Mouse (Mus musculus): ENCODE measurements at regions not wholly inside any gene's neighbourhood (a gene's known extent, or its start where the extent isn't known, plus 50 kb on each side); places are given as distances from the start of the nearest gene placed in this dataset.
A peak's percentile ranks its signal among the peaks of the same experiment; 100 is the strongest.
"Not testable (repeated sequence)": the region's sequence is repeated elsewhere in the genome, so short reads cannot be mapped to it uniquely, and the experiment has no call there.

DNA sequence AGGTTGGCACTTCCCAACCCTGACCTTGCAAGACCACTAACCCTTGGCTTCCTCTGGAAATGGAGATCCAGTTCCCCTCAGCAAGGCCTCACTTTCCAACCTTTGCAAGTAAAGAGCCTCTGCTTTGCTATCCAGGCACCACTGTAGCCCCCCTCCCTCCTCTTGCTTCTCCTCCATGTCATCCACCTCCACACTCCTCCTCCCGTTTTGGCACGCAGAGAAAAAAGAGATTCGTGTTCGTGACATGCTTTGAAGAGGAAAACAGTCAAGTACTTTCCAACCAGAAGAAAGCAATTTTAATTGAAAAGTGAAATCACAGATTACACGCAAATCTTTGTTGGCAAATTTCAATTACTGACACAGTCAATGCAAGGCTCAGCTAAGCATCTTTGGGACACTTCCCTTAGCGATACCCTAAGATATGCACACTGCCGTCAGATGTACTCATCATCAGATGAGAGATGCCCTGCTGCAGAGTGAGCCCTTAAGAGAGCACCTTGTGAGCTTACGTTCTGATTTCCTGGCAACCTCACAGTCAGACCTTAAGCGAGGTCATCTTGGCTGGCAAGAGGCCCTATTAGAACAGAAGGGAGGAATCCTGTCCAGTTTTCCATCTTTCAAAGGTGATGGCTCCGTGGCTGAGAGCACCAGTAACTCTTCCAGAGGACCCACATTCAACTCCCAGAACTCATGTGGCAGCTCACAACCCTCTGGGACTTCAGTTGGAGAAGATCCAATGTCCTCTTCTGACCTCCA is 208.5 kb upstream of the Zfp703 start:
- DNase-seq, result peak; percentile 63

DNA sequence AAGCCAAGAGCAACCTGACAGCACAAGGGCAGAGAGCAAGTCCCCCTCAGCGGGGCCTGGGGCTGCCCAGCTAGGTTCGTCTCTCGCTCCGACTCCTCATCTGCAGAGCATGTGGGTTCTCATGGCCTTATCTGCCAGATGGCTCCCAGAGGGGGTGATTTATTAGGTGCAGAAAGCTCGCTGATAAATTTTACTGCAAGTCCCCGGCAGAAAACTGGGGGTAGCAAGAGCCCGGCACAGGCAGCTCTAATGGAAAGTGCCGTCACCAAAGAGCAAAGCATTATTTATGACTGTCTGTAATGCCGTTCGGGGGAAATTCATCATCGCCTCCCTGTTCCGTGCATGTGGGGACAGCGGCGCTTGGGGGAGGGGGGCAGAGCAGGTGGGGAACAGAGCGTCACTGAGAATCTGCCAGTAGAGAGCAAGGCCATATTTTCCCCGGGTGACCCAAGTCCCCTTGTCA is 206.7 kb upstream of the Zfp703 start:
- no peak for DNase-seq

DNA sequence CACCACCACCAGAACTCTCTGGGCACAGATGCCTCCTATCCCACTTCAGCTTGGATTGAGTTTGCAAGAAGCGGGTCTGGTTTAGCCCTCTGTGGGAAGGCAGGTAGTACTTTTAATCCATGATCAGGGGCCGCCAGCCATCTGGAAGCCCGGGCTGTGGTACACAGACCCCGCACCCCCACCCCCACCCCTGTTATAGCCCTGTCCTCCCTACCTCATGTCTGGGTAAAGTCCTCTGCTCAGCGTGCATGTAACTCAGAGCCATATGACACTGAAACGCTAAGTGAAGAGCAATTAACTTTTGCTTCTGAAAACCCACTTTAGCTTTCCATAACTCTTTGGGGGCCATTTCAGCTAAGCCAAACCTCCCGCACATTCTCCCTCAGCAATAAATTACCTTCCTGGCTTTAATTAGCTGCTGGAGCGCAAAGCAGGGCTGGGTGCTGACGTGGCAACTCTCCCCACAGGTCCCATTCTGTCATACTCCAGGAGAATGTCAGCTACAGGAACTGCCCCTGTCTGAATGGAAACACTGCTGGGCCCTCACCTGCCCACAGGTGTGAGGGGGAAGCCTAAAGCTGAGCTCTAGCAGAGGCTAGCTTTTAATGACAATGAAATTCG is 198.1 kb upstream of the Zfp703 start:
- DNase-seq, result no peak

DNA sequence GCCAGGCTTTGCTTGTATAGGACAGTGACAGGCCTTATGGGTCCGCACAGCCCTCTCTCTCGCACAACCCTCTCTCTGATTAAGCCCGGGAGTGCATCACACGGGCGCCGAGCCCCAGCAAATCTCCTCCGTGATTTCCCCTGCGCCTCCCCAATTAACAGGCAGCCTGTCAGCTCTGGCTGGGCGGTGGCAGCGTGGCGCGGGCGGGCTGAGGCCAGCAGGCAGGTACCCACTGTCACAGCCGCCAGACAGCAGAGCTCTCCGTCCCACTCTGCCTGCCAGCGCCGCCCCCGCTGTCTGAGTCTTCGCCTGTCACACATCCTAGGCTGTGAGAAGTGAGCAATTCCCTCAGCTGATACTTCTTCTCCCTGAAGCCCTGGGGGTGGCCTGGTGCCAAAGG is 196.6 kb upstream of the Zfp703 start:
- no peak for DNase-seq

DNA sequence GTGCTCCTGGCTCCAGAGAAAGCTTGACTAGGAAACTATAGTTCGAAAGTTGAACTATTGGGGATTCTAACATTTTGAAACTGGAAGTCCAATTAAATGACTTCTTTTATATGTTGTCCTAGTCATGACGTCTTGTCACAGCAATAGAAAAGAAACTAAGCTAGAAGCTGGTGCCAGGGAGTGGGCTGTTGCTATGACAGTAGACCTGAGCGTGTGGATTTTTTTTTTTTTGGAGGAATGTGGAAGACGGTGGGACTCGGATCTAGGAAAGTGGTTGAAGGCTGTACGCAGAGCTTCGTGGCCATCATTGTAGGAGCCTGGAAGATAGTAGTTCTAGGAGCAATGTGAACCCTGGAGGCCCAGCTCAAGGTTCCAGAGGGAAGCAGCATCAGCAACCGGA is 194.2 kb upstream of the Zfp703 start:
- DNase-seq, result not testable (repeated sequence)

DNA sequence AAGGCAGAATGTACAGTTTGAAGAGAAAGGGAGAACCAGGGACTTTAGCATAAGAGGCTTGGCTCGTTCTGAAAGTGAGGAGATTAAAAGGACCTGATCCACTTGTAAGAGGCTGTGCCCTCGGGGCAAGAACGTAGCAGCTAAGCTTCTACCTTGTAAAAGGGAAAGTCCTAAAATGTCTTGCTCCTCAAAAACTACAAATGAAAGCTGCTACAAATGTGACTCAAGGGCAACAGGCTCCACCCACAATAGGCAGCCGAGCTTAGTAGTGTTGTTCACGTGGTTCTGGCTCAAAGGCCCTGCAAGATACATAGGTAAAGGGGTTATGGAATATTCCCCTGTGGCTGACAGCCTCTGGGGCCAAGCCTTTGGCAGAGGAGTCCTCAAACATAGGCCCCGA is 192.7 kb upstream of the Zfp703 start:
- no peak for DNase-seq

DNA sequence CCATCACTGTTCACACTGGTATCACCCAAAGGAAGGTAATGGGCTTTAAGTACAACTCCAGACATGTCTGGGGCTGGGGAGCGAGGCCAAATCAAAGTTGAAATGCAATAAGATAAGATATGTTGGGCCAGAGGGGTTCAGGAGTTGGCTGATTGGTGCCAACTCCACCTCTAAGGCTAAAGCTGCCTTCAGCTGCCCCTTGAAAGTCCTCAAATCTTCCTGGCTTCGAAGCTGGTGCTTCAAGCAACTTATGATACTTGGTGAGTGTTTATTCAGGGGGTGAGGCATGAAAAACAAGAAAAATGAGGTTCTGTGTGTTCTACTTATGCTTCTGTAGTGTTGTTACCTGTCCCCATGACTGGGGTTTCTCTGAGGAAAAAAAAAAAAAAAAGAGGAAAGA is 185.3 kb upstream of the Zfp703 start:
- DNase-seq, result no peak

DNA sequence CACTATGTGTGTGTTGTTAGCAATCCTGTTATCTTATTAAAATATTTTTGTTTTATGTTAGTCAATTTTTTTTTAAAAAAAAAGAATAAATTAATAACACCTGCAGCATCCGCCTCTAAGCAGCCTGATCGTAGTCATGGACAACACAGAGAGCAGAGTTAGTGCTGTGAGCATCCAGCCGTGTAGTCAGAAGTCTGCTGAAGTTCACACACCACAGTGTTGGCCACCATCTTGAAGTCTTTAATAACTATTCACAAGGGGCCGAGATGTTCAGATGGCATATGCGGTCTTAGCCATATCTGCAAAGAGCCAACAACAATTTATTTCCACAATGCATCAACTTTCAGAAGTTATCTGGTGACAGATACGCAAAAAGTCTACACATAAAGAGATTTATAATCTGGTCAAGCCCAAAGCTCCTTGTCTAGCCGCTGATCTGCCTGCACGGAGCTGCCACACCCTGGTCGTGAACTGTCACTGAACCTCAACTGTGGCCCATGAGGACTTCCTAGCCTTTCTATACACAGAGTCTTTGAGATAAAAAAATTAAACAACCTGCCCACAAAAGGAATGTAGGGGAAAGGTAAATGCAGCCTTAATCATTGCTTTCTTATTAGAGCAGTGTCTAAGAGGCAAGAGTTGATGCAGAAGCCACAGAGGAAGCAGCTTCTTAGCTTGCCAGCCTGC is 183.4 kb upstream of the Zfp703 start:
- no peak for DNase-seq

DNA sequence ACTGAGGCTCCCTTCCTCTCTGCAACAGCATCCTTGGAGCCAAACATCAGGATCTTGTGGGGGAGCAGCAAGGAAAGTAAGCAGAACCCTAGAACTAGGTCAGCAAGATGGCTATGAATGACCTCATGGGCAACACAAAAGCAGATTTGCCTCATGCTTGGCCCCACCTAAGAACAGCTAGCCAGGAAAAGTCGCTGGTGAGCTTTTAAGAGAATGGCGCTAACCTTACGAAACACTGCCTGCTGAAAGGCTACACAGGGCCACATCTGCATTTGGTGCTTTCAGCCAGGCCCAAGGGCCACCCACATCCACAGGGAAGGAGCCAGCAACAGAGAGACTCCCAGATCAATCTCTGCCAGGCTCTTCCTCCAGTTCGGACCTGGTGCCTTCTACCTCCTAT is 182.7 kb upstream of the Zfp703 start:
- DNase-seq, result no peak

DNA sequence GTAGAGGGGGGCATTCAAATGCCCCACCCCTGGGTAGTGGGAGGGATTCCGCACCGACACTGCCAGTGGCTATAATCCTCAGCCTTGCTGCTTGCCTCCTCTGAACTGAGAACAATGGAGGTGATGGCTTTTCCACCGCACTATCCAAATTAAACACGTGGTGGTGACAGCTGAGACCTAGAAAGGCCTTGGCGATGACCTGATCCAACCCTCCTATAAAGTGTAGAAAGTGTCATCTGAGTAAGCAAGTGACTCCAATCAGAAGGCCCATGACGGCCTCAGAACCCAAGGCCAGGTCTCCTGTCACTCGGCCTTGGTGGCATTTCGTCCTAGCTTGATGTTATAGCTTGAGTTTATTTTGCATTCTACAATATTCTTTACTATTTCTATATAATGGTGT is 181.5 kb upstream of the Zfp703 start:
- no peak for DNase-seq

DNA sequence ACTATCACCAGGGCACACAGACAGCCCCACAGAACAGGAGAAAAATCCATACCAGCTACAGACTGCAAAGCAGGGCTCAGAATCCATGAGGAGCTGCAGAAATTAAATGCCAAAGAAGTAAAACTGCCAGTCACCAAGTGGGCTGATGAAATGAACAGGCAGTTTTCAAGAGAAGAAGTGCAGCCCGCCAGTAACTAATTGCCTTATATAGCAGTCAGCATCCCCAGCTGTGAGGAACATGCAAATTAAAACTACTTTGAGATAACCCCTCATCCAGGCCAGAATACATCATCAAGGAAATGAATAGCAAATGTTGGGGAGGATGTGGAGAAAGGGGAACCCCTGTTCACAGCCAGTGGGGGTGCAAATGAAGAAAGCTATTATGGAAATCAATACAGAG is 177.3 kb upstream of the Zfp703 start:
- DNase-seq, result no peak

DNA sequence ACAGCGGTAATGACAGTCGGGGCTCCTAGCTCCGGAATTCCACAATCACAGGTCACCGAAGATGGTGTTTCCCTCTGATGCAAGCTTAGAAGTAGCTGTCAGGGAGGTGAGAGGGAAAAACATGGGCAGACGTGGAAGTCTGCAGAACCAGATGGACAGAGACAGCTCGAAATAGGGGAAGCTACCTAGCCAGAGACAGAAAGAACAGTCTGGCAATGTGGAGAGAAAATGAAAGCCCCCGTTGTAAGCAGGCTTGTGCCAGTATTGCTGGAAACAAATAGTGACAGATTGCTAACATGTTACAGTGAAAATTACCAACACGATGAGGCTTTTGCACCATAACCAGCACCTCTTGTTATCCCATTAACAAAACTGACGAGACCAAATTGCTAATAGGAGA is 173.0 kb upstream of the Zfp703 start:
- no peak for DNase-seq

DNA sequence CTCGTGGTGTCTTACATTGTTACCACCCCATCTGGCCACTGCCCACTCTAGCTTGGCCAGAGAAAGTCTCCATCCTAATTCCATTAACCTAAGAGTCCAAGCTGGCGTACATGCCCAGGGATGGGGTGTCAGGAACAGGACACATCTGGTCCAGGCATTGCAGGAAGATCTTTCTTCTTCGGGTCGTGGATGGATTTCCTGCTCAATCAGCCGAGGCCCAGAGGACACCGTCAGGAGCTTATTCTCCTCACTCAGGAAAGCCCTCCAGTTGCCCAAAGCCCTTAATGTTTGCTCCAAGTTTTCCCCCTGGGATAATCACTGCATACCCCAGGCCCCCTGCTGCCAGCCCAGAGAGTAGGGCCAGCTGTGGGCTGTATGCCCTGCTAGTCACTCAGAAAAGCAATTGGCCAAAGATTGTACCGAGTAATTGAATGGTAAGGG is 172.2 kb upstream of the Zfp703 start:
- DNase-seq, result no peak

DNA sequence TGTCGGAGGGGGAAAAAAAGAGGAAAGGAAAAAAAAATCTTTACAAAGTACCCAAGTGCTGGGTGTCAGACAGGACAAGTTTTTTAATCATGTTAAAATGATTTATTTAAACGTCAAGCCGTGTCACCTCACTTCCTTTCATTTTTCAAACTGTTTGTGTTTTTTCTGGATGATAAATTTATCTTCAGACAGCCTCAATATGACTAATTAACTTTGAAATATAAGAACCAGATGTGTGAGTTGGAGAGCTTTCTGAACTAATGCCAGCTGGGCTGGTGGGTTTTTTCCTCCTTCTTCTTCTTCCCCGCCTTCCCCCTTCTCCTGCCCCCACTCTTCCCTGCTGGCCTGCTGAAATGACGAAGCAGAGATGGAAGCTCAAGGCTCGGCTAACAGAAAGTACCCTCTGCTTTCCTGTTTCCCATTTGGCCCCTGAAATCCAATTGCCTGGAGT is 171.7 kb upstream of the Zfp703 start:
- no peak for DNase-seq

DNA sequence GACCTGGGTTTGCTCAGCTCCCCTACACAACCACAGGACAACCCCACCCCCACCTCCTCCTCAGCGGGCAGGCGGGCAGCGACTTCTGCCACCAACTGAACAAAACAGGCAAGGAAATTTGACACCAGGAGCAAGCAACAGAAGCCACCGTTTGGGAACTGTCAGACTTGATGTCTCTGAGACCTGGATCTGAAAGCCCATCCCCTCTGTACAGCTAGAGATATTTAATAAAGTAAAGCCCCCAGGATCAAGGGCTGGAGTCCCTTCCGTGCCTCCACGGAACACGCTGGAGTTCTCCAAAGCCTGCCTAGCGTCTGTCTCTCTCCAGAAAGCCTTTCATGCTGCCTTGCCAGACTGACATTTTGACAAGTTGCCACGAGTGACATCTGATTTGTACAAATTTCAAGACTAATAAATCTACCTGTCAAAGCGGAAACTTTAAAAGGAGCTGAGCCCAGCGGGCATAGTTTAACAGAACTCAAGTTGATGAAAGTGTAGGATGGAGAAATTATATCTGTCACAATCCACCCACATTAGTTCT is 168.9 kb upstream of the Zfp703 start:
- DNase-seq, result no peak

DNA sequence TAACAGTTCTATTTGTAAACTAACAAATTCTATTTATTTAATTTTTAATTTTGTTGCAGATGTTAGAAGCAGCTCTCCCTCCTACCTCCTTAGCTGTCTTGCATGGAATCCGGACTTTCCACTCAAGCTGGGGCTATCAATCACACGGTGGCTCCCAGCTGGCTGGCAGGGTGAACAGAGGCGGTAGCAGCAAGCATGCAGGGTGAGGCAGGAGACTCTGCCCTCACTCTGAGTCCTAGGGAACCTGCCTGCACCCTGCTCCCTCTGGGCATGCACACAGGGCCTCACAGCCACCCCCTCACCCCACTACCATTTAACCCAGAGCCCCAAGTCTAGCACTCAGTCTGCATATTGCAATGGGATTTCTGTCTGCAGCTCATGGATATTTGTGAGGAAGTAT is 168.4 kb upstream of the Zfp703 start:
- no peak for DNase-seq

DNA sequence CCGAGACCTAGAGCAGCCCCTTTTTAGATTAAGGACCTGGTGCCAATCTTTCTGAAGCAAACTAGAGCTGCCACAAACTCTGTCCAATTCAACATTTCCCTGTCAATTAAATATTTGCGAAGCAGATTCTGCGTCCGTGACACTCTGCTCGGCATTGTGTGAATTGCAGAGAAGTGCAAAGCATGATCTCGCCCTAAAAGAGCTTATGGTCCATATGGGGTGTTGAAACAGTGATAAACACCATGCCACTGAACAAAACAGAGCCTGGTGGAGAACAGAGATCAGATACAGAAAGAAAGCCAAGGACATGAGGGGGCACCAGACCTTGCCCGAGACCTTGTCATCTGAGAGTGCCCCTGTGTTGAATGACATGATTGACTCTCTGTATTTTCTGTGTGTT is 167.2 kb upstream of the Zfp703 start:
- no peak for DNase-seq

DNA sequence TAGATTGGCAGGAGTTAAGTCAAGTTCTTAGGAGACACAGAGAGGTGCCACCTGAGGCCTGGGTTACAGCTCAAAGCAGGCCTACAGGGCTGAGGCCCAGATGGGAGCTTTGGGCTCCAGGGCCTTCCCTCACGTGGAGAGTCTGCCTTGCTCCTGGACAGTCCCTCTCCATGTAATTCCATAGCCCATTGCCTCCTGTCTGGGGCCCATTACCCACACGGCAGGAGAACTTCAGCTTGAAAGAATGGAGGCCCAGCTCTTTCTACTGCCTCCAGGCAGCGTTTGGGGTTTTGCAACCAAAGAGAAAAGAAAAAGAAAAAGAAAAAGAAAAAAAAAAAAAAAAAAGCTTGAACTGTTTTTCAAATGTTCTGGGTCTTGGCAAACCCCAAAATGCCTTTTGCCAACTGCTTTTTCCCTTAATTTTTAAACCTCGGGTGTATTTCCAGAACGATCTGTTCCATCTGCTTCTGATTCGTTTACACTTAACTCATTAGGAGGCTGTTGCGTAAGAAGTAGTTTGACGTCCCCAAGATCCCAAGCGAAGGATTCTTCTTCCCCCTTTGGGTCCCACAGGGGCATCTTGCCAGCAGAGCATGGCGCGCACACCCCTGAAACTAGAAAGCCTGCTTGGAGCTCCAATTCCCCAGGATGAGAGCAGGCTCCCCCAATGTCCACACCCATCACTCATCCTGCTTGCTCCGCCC is 165.4 kb upstream of the Zfp703 start:
- no peak for DNase-seq

DNA sequence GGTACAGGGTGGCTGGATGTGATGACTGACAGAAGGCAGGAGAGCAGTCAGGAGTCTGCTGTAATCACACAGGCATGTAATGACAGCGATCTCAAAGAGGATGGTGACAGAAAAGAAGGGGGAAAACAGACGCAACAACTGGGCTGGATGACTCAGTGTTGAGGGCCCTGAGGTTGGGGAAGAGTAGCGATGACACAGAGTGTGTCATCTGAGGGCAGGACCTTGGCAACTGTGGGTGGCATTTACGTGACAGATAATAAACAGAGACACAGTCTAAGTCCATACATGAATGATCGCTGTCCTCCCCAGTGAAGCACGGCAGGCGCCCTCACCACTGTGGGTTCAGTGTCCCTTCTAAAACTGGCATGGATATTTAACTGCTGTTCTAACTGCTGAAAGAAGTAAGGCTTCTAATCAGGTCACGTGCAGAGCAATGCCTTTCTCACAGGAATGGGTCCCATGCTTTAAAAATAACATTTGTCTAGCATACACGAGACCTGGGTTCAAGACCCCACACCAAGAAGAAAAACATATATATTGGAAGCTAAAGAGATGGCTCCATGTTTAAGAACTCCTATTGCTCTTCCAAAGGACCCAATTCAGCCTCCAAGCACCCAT is 163.8 kb upstream of the Zfp703 start:
- DNase-seq, result no peak

DNA sequence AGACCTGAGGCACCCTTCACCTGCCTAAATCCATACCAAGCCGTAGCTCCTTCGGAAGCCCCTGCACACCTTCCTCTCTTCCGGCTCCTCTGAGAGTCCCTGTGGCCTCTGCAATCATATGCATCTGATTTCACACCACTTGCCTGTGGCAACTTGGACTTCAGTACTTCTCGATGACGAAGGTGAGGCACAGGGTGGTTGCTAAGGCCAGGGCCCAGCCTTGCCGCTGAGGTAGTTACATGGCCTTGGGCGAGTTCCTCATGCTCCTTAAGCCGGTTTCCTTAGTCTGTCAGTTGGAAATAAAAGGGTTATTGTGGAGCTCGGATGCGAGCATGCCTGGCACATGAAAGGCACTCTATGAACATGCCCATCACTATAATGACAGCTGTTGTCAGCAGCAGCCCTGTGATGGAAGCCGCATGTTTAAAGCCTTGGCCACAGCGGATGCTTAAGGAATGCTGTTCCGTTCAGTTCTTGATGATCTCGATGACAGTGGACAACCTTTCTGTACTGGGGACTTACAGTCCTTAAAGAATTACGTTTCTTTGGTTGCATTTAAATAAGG is 162.0 kb upstream of the Zfp703 start:
- no peak for DNase-seq

DNA sequence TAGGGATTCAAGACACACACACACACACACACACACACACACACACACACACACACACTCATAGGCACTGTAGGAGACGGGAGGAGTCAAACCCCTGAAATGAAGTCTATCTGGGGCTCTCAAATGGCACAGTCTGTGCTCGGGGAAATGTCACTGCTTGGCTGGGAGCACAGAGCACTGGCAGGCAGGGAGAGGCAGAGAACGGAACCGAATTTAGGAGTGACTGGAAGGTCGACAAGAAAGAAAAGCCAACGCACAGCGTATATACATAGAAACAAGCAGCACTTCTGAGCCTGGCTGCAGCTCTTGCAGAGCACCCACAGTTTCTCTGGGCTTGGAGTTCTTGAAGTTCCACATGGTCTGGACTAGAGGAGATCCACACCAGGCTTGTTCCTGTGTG is 160.1 kb upstream of the Zfp703 start:
- no peak for DNase-seq

DNA sequence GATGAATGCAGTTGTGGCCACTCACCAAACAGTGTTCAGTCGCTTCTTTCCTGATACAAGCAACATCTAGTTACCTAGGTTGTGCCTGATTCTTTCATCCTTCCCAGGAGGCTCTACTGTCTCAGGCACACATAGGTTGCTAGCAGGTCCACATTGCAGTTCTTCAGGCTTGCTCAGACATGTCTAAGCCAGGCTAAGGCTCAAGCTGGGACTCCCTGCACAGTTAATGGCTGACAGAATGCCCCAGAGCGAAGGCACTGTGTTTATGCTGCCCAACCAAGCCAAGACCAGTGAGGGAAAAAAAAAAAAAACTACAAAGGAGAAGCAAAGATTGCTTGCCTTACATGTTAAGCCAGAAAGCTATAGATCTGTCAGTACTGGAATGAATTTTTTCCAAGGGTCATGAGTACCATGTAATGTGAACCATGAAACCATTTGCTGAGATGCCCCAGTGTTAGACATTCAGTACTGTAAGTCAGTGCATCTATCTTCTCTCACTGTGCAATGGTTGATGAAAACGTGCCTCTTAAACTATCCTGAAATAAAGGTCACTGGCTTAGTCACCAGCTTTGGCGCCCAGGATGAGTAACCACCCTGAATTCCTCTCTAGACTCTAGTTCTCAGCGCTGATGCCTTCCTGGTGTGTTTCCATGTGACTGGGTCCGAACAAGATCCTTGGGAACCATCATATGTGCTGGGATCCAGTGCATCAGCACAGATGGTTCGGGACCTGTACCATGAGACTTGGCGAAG is 152.8 kb upstream of the Zfp703 start:
- DNase-seq, result no peak

Data from cerebellum, adult 11 months (tissue).